Mouse (Mus musculus) hindbrain, postnatal 0 days (tissue): ENCODE results near the gene Leng8. TPM values are rescaled to one million over a fixed set of nuclear protein-coding genes. Genes with fewer than 3 reads are reported as not detected.

Experiments used
- ATAC-seq: fragments of 200-750 bp; cut with Nextera tagmentation; 2 replicates; pipeline ENCODE4 v1.8.0; 2017; ENCODE audit warnings: mild to moderate bottlenecking, moderate TSS enrichment, moderate library complexity
- DNase-seq: peaks from one replicate; pipeline ENCODE4 v3.0.0-alpha.2; 2015; ENCODE audit warnings: low spot score
- H3K27ac ChIP-seq: fragments of 300-500 bp; sonication (generic); 2 replicates; pipeline ENCODE4 v1.5.1; 2014; ENCODE audit warnings: mild to moderate bottlenecking
- H3K27me3 ChIP-seq: fragments of 300-500 bp; sonication (generic); 2 replicates; pipeline ENCODE4 v1.6.1; 2014; ENCODE audit warnings: low read length, mixed read lengths; ENCODE audit not compliant: insufficient read depth
- H3K36me3 ChIP-seq: fragments of 300-500 bp; sonication (generic); 2 replicates; pipeline ENCODE4 v1.6.1; 2014; ENCODE audit warnings: low read length, mixed read lengths; ENCODE audit not compliant: insufficient read depth
- H3K4me1 ChIP-seq: fragments of 300-500 bp; sonication (generic); 2 replicates; pipeline ENCODE4 v1.6.1; 2014; ENCODE audit warnings: antibody characterized with exemption, low read length, mixed read lengths; ENCODE audit not compliant: insufficient read depth
- H3K4me2 ChIP-seq: fragments of 300-500 bp; sonication (generic); 2 replicates; pipeline ENCODE4 v1.6.1; 2014; ENCODE audit warnings: low read depth, mild to moderate bottlenecking, low read length, moderate library complexity, mixed read lengths
- H3K4me3 ChIP-seq: fragments of 300-500 bp; sonication (generic); 2 replicates; pipeline ENCODE4 v1.5.1; 2014; ENCODE audit warnings: low read length
- H3K9ac ChIP-seq: fragments of 300-500 bp; sonication (generic); replicated peaks from 2 replicates; pipeline ENCODE4 v1.6.1; 2014; ENCODE audit warnings: mild to moderate bottlenecking, low read length, moderate library complexity, mixed read lengths
- H3K9me3 ChIP-seq: fragments of 300-500 bp; sonication (generic); 2 replicates; pipeline ENCODE4 v1.6.1; 2016; ENCODE audit warnings: low read length, mixed read lengths
- CTCF ChIP-seq: IDR thresholded peaks from 2 replicates; pipeline ENCODE4 v1.5.1; 2016; ENCODE audit warnings: antibody characterized with exemption, control low read depth, low read depth
- WGBS: fragments of 180-500 bp; shearing (Covaris S2); extraction: QIAGEN DNeasy Blood & Tissue Kit; methylation state at CpG from one replicate; pipeline ENCODE4 v1.1.7; 2014; 5-methylcytosine and 5-hydroxymethylcytosine counted together
- polyA plus RNA-seq: library from polyadenylated mRNA; unstranded; fragments of >200 nt; fragmentation: Nextera tagmentation; extraction: Ambion mirVana; gene quantifications from 2 replicates; pipeline ENCODE4 v1.2.1, GENCODE M21; 2015
- total RNA-seq: library from RNA; depleted of rRNA; stranded (reverse); fragments of >200 nt; gene quantifications from 2 replicates; pipeline ENCODE4 v1.2.3, GENCODE M21; 2014; rRNA removed

Gene Leng8
- total RNA-seq (183 and 264 TPM in 2 replicates), polyA plus RNA-seq (49.1 and 50.8 TPM in 2 replicates)

DNA sequence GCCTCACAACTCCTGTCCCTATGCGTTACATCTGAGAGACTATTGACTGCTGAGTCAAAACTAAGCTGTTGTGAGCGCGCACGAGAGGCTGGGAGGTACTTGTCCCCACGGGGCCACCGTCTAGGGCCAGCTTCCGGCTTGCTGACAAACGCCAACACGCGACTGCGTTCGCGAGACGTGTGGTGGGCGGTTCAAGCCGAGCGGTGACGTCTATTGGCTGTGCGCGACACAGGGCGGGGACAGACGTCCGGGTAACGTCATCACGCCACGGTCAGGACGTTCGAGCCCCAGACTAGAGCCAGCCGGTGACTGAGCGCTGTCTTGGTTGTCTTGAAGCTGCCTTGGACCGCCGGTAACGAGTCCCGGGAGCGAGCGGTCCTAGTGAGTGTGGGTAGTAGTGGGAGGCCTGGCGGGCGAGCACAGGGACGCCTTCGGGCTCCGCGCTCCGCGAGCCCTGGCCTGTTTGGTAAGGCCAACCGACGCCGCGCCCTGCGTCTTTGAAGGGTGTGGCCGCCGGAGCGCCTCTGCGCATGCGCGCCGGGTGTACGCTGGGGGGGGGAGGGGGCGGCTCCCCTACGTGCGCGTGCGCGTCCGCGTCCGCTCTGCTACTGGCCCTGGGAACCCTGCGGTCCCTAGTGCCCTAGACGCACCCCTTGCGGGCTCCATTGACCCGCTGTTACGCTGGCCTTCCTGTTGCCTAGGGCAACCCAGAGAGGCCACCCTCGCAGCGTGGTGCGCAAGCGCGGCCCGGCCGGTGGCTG lies at the start of gene Leng8:
Leng8 (plus strand) TSS at position 269 of the 761 bp plus-strand sequence.
- peak; percentile 99 for ATAC-seq
- no peaks in the 10 kb centered on the region for H3K9me3 ChIP-seq
- DNase-seq, result peak; percentile 100
- WGBS, result under 1% methylated on average over 70 of the region's 78 CpGs
- H3K4me2 ChIP-seq, result peak within 1 kb of the TSS; percentile 93
- TF ChIP-seq CTCF, result peak; percentile 27; the same call in 1 of the 2 replicates
- H3K27me3 ChIP-seq, result no peaks in the 10 kb centered on the region
- peak within 1 kb of the TSS; percentile 79 for H3K4me3 ChIP-seq
- peak within 1 kb of the TSS; percentile 83 for H3K9ac ChIP-seq
- peak within 1 kb of the TSS; percentile 99 for H3K27ac ChIP-seq
- H3K36me3 ChIP-seq, result peaks cover 40% of the 10 kb centered on the region
- peaks cover 9% of the 10 kb centered on the region; the same call in 1 of the 2 replicates for H3K4me1 ChIP-seq

DNA sequence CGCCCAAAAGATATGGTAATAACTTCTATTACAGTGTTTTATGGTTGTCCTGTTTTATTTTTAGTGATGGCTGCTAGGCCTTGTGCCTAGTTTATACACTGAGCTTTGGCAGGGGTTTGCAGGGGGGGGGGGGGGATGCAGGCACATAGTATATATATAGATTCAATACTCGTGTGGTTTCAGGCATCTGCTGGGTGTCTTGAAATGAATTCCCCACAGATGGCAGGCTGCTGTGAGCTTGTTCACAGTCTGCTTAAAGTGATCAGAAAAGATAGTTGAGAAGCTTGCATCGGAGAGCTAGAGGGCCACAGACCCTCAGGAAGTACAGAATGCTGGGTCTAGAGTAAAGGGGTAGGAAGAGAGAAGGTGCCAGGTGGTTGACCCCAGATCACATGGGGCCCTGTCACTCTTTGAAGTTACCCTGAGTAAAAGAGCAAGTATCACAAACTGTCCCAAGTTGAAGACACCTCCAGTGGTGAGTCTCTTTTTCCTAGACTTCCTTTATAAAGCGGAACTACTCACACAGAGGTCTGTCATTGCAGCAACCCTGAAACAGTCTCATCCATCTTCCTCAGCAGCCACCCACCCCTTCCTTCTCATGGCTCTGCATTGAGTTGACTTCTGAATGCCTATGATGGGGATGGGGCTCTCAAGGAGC lies 49.5 kb upstream of the Leng8 start:
- DNase-seq, result no peak
- no peak for ATAC-seq
- Histone ChIP-seq H3K4me3 (no peak overlapping the region), H3K9ac (no peak overlapping the region), H3K9me3 (no peaks in the 10 kb centered on the region), H3K36me3 (no peaks in the 10 kb centered on the region), H3K4me1 (no peaks in the 10 kb centered on the region), H3K27ac (no peak overlapping the region), H3K27me3 (no peaks in the 10 kb centered on the region), H3K4me2 (no peak overlapping the region)
- no peak for TF ChIP-seq CTCF
- 77% methylated on average over 4 of the region's 4 CpGs for WGBS

DNA sequence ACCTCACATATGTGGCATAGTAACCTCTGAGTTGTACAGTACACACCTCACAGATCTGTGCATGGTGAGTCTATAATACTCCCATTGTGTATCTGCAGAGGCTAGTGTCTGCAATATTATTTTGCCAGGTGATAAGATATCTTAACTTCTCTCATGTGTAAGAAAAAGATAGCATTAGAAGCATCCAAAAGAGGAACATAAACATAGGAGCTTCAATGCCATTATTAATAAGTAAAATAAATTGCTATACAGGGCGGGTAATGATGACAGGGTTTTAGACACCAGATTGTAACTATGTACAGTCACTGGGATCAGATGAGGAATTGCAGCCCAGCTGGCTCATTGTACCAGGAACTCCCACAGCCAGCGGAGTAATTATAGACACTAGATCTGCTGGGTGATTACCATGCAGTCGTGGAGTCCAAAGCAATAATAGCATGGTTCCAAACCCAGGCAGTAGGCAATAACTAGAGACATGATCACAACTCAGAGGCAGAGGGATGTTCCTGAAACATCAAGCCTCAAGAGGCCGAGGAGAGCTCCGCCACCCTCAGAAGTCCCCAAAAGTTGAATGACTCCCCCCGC lies 48.9 kb upstream of the Leng8 start:
- Histone ChIP-seq H3K4me3 (no peak overlapping the region), H3K27ac (no peak overlapping the region), H3K4me1 (no peaks in the 10 kb centered on the region), H3K36me3 (no peaks in the 10 kb centered on the region), H3K9me3 (no peaks in the 10 kb centered on the region), H3K4me2 (no peak overlapping the region), H3K9ac (no peak overlapping the region), H3K27me3 (no peaks in the 10 kb centered on the region)
- 83% methylated on average over 6 of the region's 6 CpGs for WGBS
- ATAC-seq (no peak), DNase-seq (no peak)
- no peak for TF ChIP-seq CTCF

DNA sequence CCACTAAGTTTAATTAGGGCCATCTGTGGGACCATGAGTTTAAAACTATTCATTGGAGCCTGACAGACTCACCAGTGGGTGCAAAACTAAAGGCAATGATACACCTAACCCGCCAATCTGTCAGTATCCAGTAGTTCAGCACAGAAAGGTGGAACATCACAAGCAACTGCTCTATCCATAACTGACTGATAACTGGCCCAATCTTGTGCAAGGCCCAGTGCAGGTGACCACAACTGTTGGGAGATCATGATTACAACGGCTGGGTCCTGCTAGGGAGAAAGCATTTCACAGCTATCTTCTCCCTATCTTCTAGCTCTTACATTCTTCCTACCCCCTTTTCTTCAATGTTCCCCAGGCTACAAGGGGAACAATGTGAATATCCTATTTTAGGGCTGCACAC lies 48.2 kb upstream of the Leng8 start:
- DNase-seq, result no peak

DNA sequence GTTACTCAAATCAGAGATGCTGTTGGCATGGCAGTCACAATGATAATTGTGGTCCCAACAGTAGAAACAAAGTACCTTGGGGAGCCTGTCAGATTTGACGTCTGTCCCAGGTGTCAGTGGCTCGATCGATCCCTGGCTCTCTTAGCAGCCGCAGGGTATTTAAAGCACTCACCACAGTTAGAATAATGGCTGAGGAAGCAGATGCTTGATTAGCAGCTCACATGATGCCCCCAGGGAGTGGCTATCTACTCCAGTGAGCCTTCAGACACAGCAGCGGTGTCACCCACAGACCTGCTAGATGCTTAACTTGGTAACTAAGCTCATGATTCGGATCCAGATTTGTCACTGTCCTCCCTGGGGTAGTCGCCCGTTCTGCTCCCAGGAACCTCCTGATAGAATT lies 45.7 kb upstream of the Leng8 start:
- Histone ChIP-seq H3K4me3 (no peak overlapping the region), H3K4me2 (no peak overlapping the region), H3K9me3 (no peaks in the 10 kb centered on the region), H3K36me3 (no peaks in the 10 kb centered on the region), H3K27ac (no peak overlapping the region), H3K27me3 (no peaks in the 10 kb centered on the region), H3K4me1 (no peaks in the 10 kb centered on the region), H3K9ac (no peak overlapping the region)
- no peak for DNase-seq
- no peak for TF ChIP-seq CTCF
- ATAC-seq, result no peak
- WGBS, result 46% methylated on average over 8 of the region's 8 CpGs

More for the DNA sequence above, 48.2 kb upstream of the Leng8 start:
- 85% methylated on average over 2 of the region's 2 CpGs for WGBS
- Histone ChIP-seq H3K9me3 (no peaks in the 10 kb centered on the region), H3K27ac (no peak overlapping the region), H3K4me1 (no peaks in the 10 kb centered on the region), H3K4me3 (no peak overlapping the region), H3K27me3 (no peaks in the 10 kb centered on the region), H3K4me2 (no peak overlapping the region), H3K9ac (no peak overlapping the region), H3K36me3 (no peaks in the 10 kb centered on the region)
- no peak for ATAC-seq
- no peak for TF ChIP-seq CTCF

DNA sequence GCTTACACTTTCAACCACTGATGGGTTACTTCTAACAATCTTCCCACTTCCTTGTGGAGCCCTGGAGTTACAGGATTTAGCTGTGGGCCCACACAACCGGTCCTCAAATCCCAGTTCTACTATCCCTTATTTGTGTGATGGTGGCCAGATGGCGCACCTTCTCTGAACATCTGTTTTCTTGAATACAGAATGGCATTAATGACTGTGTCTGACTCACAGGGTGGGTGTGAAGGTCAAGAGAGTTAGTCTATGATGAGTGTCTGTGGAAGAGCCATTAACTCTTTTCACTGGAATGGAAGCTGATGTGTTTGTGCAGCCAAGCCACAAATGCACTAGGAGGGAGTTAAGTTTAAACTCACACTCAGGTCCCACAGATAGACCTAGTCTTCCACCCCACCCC lies 38.5 kb upstream of the Leng8 start:
- WGBS, result 82% methylated on average over 2 of the region's 2 CpGs
- no peaks in the 10 kb centered on the region for H3K27me3 ChIP-seq
- H3K4me1 ChIP-seq, result no peaks in the 10 kb centered on the region
- no peak overlapping the region for H3K4me2 ChIP-seq
- no peak overlapping the region for H3K9ac ChIP-seq
- H3K4me3 ChIP-seq, result no peak overlapping the region
- no peaks in the 10 kb centered on the region for H3K9me3 ChIP-seq
- no peak overlapping the region for H3K27ac ChIP-seq
- ATAC-seq (no peak), DNase-seq (no peak)
- TF ChIP-seq CTCF, result no peak
- no peaks in the 10 kb centered on the region for H3K36me3 ChIP-seq
